Mouse (Mus musculus): ENCODE measurements around the gene Diablo. TPM values are rescaled to one million over a fixed set of nuclear protein-coding genes. Genes with fewer than 3 reads are reported as not detected.
"Not testable (repeated sequence)": the region's sequence is repeated elsewhere in the genome, so short reads cannot be mapped to it uniquely, and the experiment has no call there.

The Diablo gene
- polyA plus RNA-seq, 1 experiment = 51.4 TPM

GRCm38 (mm10) chr5:123528641-123529040, 4.7 kb upstream of the Diablo start:
- Histone ChIP-seq H3K27ac (ENCODE audit: insufficient read depth, low read length) (no peak overlapping the region), H3K4me1 (ENCODE audit: control insufficient read depth, insufficient read depth, low read length) (no peaks in the 10 kb centered on the region), H3K4me3 (ENCODE audit: insufficient read depth, low read length) (no peak overlapping the region)
- TF ChIP-seq CTCF (IDR thresholded peaks at IDR 0.05; ENCODE audit: borderline replicate concordance, insufficient read depth, low read length) (no peak), POLR2A (IDR thresholded peaks at IDR 0.05; ENCODE audit: low read depth, low read length) (no peak)

DNA sequence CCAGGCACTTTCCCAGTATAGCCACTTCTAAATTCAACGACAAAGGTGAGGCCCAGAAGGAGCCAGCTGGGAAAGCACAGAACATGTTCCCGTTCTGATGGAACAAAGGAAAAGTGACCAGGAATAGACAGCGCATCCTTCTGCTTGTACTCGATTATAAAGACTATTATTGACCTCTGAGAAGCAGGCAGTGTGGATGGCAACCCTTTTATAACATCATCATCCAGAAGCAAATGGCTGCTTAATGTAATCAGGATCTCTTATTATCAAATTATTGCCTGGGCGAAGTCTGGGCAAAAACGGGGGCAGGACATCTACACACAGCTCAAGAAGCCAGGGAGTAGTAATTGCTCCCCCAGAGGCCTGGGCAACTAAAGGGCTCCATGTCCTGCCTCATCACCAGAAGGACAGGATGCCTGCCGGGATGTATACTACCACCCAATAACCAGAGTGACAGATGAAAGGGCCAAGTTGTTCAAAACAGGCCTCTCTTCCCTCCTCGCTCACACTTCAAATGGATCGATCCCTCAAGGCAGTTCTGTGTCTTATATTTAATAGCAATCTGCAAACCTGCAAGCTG, 2.0 kb upstream of the Diablo start:
- no peak for TF ChIP-seq POLR2A (IDR thresholded peaks at IDR 0.05; ENCODE audit: low read depth, low read length)
- no peak for TF ChIP-seq CTCF (IDR thresholded peaks at IDR 0.05; ENCODE audit: borderline replicate concordance, insufficient read depth, low read length)
- H3K4me3 ChIP-seq (ENCODE audit: insufficient read depth, low read length) = no peak overlapping the region
- no peak overlapping the region for H3K27ac ChIP-seq (ENCODE audit: insufficient read depth, low read length)
- 0 out of 2 replicates have a peak, but pooled peaks cover 2% of the 10 kb centered on the region for H3K4me1 ChIP-seq (ENCODE audit: control insufficient read depth, insufficient read depth, low read length)

DNA sequence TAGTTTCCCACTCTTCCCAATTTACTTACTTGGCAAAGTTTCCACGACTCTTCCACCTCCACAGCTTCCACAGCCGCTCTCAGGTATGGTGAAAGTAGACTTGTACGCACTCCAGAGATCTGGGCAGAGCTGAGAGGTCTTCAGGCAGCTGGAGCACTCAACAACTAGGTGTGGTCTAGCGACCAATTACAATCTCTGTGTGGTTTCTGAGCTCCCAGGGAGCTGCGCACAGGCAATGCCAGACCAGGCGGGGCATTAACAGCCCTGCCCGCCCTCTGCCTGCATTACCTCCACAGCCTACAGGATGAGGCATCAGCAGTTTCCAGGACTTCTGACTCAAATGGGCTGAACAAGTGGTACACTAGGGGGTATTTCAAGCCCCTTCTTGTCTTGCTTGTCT, 1.3 kb upstream of the Diablo start, which contains the start of gene Gm49027:
Gm49027 (minus strand) TSS at position 208 of the 400 bp plus-strand sequence.
- TF ChIP-seq CTCF (IDR thresholded peaks at IDR 0.05; ENCODE audit: borderline replicate concordance, insufficient read depth, low read length) (no peak), POLR2A (IDR thresholded peaks at IDR 0.05; ENCODE audit: low read depth, low read length) (no peak)
- H3K4me3 ChIP-seq (ENCODE audit: insufficient read depth, low read length) = peak within 1 kb of the TSS; percentile 66

GRCm38 (mm10) chr5:123524393-123524750, 396 bp upstream of the Diablo start:
- H3K4me3 ChIP-seq (ENCODE audit: insufficient read depth, low read length) = peak overlapping the region; percentile 66
- H3K27ac ChIP-seq (ENCODE audit: insufficient read depth, low read length) = no peak overlapping the region
- no peak for TF ChIP-seq CTCF (IDR thresholded peaks at IDR 0.05; ENCODE audit: borderline replicate concordance, insufficient read depth, low read length)
- TF ChIP-seq POLR2A (IDR thresholded peaks at IDR 0.05; ENCODE audit: low read depth, low read length) = no peak
- H3K4me1 ChIP-seq (ENCODE audit: control insufficient read depth, insufficient read depth, low read length) = 0 out of 2 replicates have a peak, but pooled peaks cover 2% of the 10 kb centered on the region

More for the DNA sequence above, 1.3 kb upstream of the Diablo start, which contains the start of gene Gm49027:
- Histone ChIP-seq H3K4me1 (ENCODE audit: control insufficient read depth, insufficient read depth, low read length) (0 out of 2 replicates have a peak, but pooled peaks cover 2% of the 10 kb centered on the region), H3K27ac (ENCODE audit: insufficient read depth, low read length) (no peak within 1 kb of the TSS)

GRCm38 (mm10) chr5:123522166-123522565, 1.8 kb downstream of the Diablo start:
- no peak overlapping the region for H3K4me3 ChIP-seq (ENCODE audit: insufficient read depth, low read length)
- H3K27ac ChIP-seq (ENCODE audit: insufficient read depth, low read length) = no peak overlapping the region
- 0 out of 2 replicates have a peak, but pooled peaks cover 2% of the 10 kb centered on the region for H3K4me1 ChIP-seq (ENCODE audit: control insufficient read depth, insufficient read depth, low read length)
- TF ChIP-seq POLR2A (IDR thresholded peaks at IDR 0.05; ENCODE audit: low read depth, low read length) = no peak

DNA sequence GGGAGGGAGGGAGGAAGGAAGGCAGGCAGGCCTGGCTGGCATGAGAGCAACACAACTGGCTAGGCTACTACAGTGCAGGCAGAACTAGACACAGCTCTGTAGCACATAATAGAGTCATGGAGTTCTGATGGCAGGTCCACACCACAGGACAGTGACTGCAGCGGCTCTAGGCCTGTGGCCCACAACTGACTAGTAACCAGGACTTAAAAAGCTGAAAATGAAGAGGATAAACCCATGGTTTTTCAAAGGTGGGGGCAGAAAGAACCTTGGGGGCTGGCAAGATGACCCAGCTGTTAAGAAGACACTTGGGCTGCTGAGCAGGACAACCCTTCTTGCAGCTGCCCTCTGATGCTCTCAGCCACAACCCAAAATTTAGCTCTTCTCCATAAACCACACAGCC, 2.4 kb downstream of the Diablo start:
- TF ChIP-seq CTCF (IDR thresholded peaks at IDR 0.05; ENCODE audit: borderline replicate concordance, insufficient read depth, low read length) = no peak
- TF ChIP-seq POLR2A (IDR thresholded peaks at IDR 0.05; ENCODE audit: low read depth, low read length) = no peak
- H3K4me3 ChIP-seq (ENCODE audit: insufficient read depth, low read length) = no peak overlapping the region

GRCm38 (mm10) chr5:123520666-123521065, 3.3 kb downstream of the Diablo start:
- H3K4me1 ChIP-seq (ENCODE audit: control insufficient read depth, insufficient read depth, low read length) = 0 out of 2 replicates have a peak, but pooled peaks cover 2% of the 10 kb centered on the region
- no peak overlapping the region for H3K27ac ChIP-seq (ENCODE audit: insufficient read depth, low read length)
- TF ChIP-seq CTCF (IDR thresholded peaks at IDR 0.05; ENCODE audit: borderline replicate concordance, insufficient read depth, low read length) = no peak
- no peak overlapping the region for H3K4me3 ChIP-seq (ENCODE audit: insufficient read depth, low read length)

More for the DNA sequence above, 2.4 kb downstream of the Diablo start:
- no peak overlapping the region for H3K27ac ChIP-seq (ENCODE audit: insufficient read depth, low read length)
- 0 out of 2 replicates have a peak, but pooled peaks cover 2% of the 10 kb centered on the region for H3K4me1 ChIP-seq (ENCODE audit: control insufficient read depth, insufficient read depth, low read length)

DNA sequence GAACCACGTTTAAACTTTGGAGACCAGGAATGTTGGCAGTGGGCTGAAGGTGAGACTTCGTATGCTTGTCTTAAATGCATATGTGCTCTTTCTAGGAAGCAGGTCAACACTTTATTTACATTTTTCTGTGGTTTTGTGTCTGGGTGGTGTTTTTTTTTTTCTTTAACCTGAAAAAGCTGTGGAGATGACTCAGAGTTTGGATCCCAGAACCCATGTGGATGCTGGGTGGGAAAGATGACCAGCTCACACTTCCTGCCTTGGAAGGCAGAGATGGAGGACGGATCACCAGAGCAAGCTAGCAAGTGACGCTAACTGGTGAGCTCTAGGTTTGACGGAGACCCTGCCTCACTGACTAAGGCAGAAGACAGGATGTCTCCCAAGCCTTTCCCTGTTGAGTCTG, 9.1 kb downstream of the Diablo start:
- H3K4me3 ChIP-seq (ENCODE audit: insufficient read depth, low read length) = no peak overlapping the region
- TF ChIP-seq POLR2A (IDR thresholded peaks at IDR 0.05; ENCODE audit: low read depth, low read length) (no peak), CTCF (IDR thresholded peaks at IDR 0.05; ENCODE audit: borderline replicate concordance, insufficient read depth, low read length) (no peak)
- peaks cover 7% of the 10 kb centered on the region for H3K4me1 ChIP-seq (ENCODE audit: control insufficient read depth, insufficient read depth, low read length)
- H3K27ac ChIP-seq (ENCODE audit: insufficient read depth, low read length) = no peak overlapping the region

DNA sequence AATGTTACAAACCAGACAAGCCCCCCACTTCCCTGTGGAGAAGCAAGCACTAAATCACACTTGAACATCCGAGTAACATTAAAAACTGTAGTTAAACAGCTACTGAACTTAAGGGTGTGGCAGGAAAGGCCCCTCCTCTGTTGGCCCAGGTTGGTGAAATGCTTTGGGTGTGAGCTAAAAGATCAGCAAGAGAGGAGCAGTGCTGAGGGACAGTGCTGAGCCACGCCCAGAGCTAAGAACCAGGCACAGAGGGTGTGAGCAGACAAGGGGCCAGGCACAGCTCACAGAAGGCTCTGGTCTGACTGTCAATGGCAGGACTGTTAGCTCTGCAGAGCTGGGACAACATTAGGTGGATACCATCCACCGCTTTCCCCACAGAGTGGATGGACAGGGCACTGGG, 11.9 kb downstream of the Diablo start:
- TF ChIP-seq POLR2A (IDR thresholded peaks at IDR 0.05; ENCODE audit: low read depth, low read length) (no peak), CTCF (IDR thresholded peaks at IDR 0.05; ENCODE audit: borderline replicate concordance, insufficient read depth, low read length) (no peak)
- H3K4me3 ChIP-seq (ENCODE audit: insufficient read depth, low read length) = no peak overlapping the region
- H3K27ac ChIP-seq (ENCODE audit: insufficient read depth, low read length) = no peak overlapping the region
- peaks cover 7% of the 10 kb centered on the region for H3K4me1 ChIP-seq (ENCODE audit: control insufficient read depth, insufficient read depth, low read length)

- H3K27ac ChIP-seq (ENCODE audit: insufficient read depth, low read length); H3K4me3 ChIP-seq (ENCODE audit: insufficient read depth, low read length); H3K4me1 ChIP-seq (ENCODE audit: control insufficient read depth, insufficient read depth, low read length): not testable (repeated sequence)
Observed at GRCm38 (mm10) chr5:123511426-123511825, 12.6 kb downstream of the Diablo start.

DNA sequence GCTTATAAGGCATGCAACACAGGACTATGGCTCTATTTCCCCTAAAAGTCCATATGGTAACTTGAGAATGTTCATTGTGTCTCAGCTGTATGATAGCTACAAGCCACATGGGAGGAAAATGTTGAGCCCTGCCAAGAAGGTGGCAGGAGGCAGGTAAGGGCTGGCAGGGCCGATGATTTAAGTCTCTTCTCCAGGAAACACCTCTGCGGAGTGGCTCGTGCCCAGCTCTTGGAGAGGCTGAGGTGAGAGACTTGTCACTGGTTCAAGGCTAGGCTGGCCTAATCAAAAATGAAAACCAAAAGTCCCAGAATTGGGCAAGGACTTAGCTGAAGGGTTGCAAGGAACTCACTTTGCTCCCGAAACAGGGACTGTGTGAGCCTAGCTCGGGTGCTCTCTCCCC, 13.8 kb downstream of the Diablo start, which contains the start of gene B3gnt4:
B3gnt4 (plus strand) TSS at position 301 of the 400 bp plus-strand sequence.
- TF ChIP-seq CTCF (IDR thresholded peaks at IDR 0.05; ENCODE audit: borderline replicate concordance, insufficient read depth, low read length) = no peak
- TF ChIP-seq POLR2A (IDR thresholded peaks at IDR 0.05; ENCODE audit: low read depth, low read length) = no peak
- peaks cover 5% of the 10 kb centered on the region for H3K4me1 ChIP-seq (ENCODE audit: control insufficient read depth, insufficient read depth, low read length)
- no peak within 1 kb of the TSS for H3K27ac ChIP-seq (ENCODE audit: insufficient read depth, low read length)
- no peak within 1 kb of the TSS for H3K4me3 ChIP-seq (ENCODE audit: insufficient read depth, low read length)

Data from embryonic fibroblast, embryonic 13.5 days (primary cell).